Mouse (Mus musculus): ENCODE measurements around the gene Lonp2. TPM values are rescaled to one million over a fixed set of nuclear protein-coding genes. Genes with fewer than 3 reads are reported as not detected.

Lonp2 gene
- polyA plus RNA-seq, 1 experiment from 2014 or later: 83.4 TPM

- no peaks in the 10 kb centered on the region for H3K27me3 ChIP-seq (ENCODE audit: control insufficient read depth, insufficient read depth, low read length)
- H3K4me3 ChIP-seq (replicated peaks; ENCODE audit: low read length): peak within 1 kb of the TSS; percentile 96
- peak; percentile 59 for DNase-seq (ENCODE audit: low spot score)
- H3K9me3 ChIP-seq (ENCODE audit: control insufficient read depth, low read length): no peaks in the 10 kb centered on the region
- no peaks in the 10 kb centered on the region for H3K36me3 ChIP-seq (replicated peaks; ENCODE audit: control insufficient read depth, insufficient read depth)
- H3K9ac ChIP-seq: peak within 1 kb of the TSS; percentile 99
- ATAC-seq (ENCODE audit: low FRiP score): peak; percentile 72
- peaks cover 31% of the 10 kb centered on the region for H3K4me1 ChIP-seq (replicated peaks; ENCODE audit: control insufficient read depth, insufficient read depth, low read length)
- peak within 1 kb of the TSS; percentile 98 for H3K27ac ChIP-seq
- WGBS: under 1% methylated on average over 56 of the region's 88 CpGs
- peak within 1 kb of the TSS; percentile 88 for H3K4me2 ChIP-seq (replicated peaks)
Observed at GRCm38 (mm10) chr8:86745221-86745934, 121.5 kb downstream of the Lonp2 start, which contains the start of the genes Gm10638 and Siah1a. TSS of gene Gm10638 (plus strand) at chr8:86745699. TSS of gene Siah1a (minus strand) at chr8:86745934.

- Histone ChIP-seq H3K9ac (peak overlapping the region; percentile 99), H3K9me3 (ENCODE audit: control insufficient read depth, low read length) (no peaks in the 10 kb centered on the region), H3K4me1 (replicated peaks; ENCODE audit: control insufficient read depth, insufficient read depth, low read length) (peaks cover 31% of the 10 kb centered on the region), H3K4me3 (replicated peaks; ENCODE audit: low read length) (peak overlapping the region; percentile 96), H3K27me3 (ENCODE audit: control insufficient read depth, insufficient read depth, low read length) (no peaks in the 10 kb centered on the region), H3K27ac (peak overlapping the region; percentile 98), H3K4me2 (replicated peaks) (peak overlapping the region; percentile 88), H3K36me3 (replicated peaks; ENCODE audit: control insufficient read depth, insufficient read depth) (no peaks in the 10 kb centered on the region)
- peak; percentile 95 for DNase-seq (ENCODE audit: low spot score)
- 1% methylated on average over 35 of the region's 70 CpGs for WGBS
- ATAC-seq (ENCODE audit: low FRiP score): peak; percentile 89
Observed at GRCm38 (mm10) chr8:86745935-86746441, 122.1 kb downstream of the Lonp2 start.

- 3% methylated on average over 11 of the region's 11 CpGs for WGBS
- DNase-seq (ENCODE audit: low spot score) (no peak), ATAC-seq (ENCODE audit: low FRiP score) (peak; percentile 33; the same call in 1 of the 2 replicates)
- Histone ChIP-seq H3K9me3 (ENCODE audit: control insufficient read depth, low read length) (no peaks in the 10 kb centered on the region), H3K4me3 (replicated peaks; ENCODE audit: low read length) (peak overlapping the region; percentile 96), H3K36me3 (replicated peaks; ENCODE audit: control insufficient read depth, insufficient read depth) (no peaks in the 10 kb centered on the region), H3K27ac (peak overlapping the region; percentile 98), H3K4me1 (replicated peaks; ENCODE audit: control insufficient read depth, insufficient read depth, low read length) (peaks cover 31% of the 10 kb centered on the region), H3K4me2 (replicated peaks) (peak overlapping the region; percentile 88), H3K27me3 (ENCODE audit: control insufficient read depth, insufficient read depth, low read length) (no peaks in the 10 kb centered on the region), H3K9ac (peak overlapping the region; percentile 99)
Observed at GRCm38 (mm10) chr8:86746511-86746910, 122.7 kb downstream of the Lonp2 start.

GRCm38 (mm10) chr8:86749842-86750241 is 126.0 kb downstream of the Lonp2 start:
- DNase-seq (ENCODE audit: low spot score) (no peak), ATAC-seq (ENCODE audit: low FRiP score) (no peak)
- Histone ChIP-seq H3K27me3 (ENCODE audit: control insufficient read depth, insufficient read depth, low read length) (no peaks in the 10 kb centered on the region), H3K27ac (no peak overlapping the region), H3K4me2 (replicated peaks) (no peak overlapping the region), H3K9me3 (ENCODE audit: control insufficient read depth, low read length) (no peaks in the 10 kb centered on the region), H3K4me1 (replicated peaks; ENCODE audit: control insufficient read depth, insufficient read depth, low read length) (peaks cover 6% of the 10 kb centered on the region; the same call in 1 of the 2 replicates), H3K4me3 (replicated peaks; ENCODE audit: low read length) (no peak overlapping the region), H3K36me3 (replicated peaks; ENCODE audit: control insufficient read depth, insufficient read depth) (no peaks in the 10 kb centered on the region), H3K9ac (no peak overlapping the region)
- 58% methylated on average over 2 of the region's 2 CpGs for WGBS

- Histone ChIP-seq H3K36me3 (replicated peaks; ENCODE audit: control insufficient read depth, insufficient read depth) (no peaks in the 10 kb centered on the region), H3K9me3 (ENCODE audit: control insufficient read depth, low read length) (no peaks in the 10 kb centered on the region), H3K4me2 (replicated peaks) (peak overlapping the region; percentile 42), H3K9ac (peak overlapping the region; percentile 20; the same call in 1 of the 2 replicates), H3K4me3 (replicated peaks; ENCODE audit: low read length) (no peak overlapping the region), H3K27ac (no peak overlapping the region), H3K27me3 (ENCODE audit: control insufficient read depth, insufficient read depth, low read length) (no peaks in the 10 kb centered on the region), H3K4me1 (replicated peaks; ENCODE audit: control insufficient read depth, insufficient read depth, low read length) (peaks cover 7% of the 10 kb centered on the region; the same call in 1 of the 2 replicates)
- DNase-seq (ENCODE audit: low spot score) (no peak), ATAC-seq (ENCODE audit: low FRiP score) (no peak)
- WGBS: 17% methylated on average over 23 of the region's 23 CpGs
Observed at GRCm38 (mm10) chr8:86756948-86757733, 133.3 kb downstream of the Lonp2 start.

GRCm38 (mm10) chr8:86758651-86759050 is 134.8 kb downstream of the Lonp2 start:
- no peak overlapping the region for H3K4me2 ChIP-seq (replicated peaks)
- H3K27ac ChIP-seq: no peak overlapping the region
- H3K9me3 ChIP-seq (ENCODE audit: control insufficient read depth, low read length): no peaks in the 10 kb centered on the region
- H3K27me3 ChIP-seq (ENCODE audit: control insufficient read depth, insufficient read depth, low read length): no peaks in the 10 kb centered on the region
- peaks cover 7% of the 10 kb centered on the region; the same call in 1 of the 2 replicates for H3K4me1 ChIP-seq (replicated peaks; ENCODE audit: control insufficient read depth, insufficient read depth, low read length)
- H3K9ac ChIP-seq: no peak overlapping the region
- no peaks in the 10 kb centered on the region for H3K36me3 ChIP-seq (replicated peaks; ENCODE audit: control insufficient read depth, insufficient read depth)
- 87% methylated on average over 3 of the region's 3 CpGs for WGBS
- no peak for DNase-seq (ENCODE audit: low spot score)
- H3K4me3 ChIP-seq (replicated peaks; ENCODE audit: low read length): no peak overlapping the region
- no peak for ATAC-seq (ENCODE audit: low FRiP score)

GRCm38 (mm10) chr8:86759090-86759491 is 135.2 kb downstream of the Lonp2 start:
- DNase-seq (ENCODE audit: low spot score) (no peak), ATAC-seq (ENCODE audit: low FRiP score) (no peak)
- 66% methylated on average over 4 of the region's 4 CpGs for WGBS
- Histone ChIP-seq H3K36me3 (replicated peaks; ENCODE audit: control insufficient read depth, insufficient read depth) (no peaks in the 10 kb centered on the region), H3K4me3 (replicated peaks; ENCODE audit: low read length) (no peak overlapping the region), H3K9me3 (ENCODE audit: control insufficient read depth, low read length) (no peaks in the 10 kb centered on the region), H3K27ac (no peak overlapping the region), H3K9ac (no peak overlapping the region), H3K4me1 (replicated peaks; ENCODE audit: control insufficient read depth, insufficient read depth, low read length) (peaks cover 7% of the 10 kb centered on the region; the same call in 1 of the 2 replicates), H3K4me2 (replicated peaks) (no peak overlapping the region), H3K27me3 (ENCODE audit: control insufficient read depth, insufficient read depth, low read length) (no peaks in the 10 kb centered on the region)

GRCm38 (mm10) chr8:86760746-86761145 is 136.9 kb downstream of the Lonp2 start:
- 75% methylated on average over 6 of the region's 6 CpGs for WGBS
- H3K4me1 ChIP-seq (replicated peaks; ENCODE audit: control insufficient read depth, insufficient read depth, low read length): peaks cover 7% of the 10 kb centered on the region; the same call in 1 of the 2 replicates
- DNase-seq (ENCODE audit: low spot score) (no peak), ATAC-seq (ENCODE audit: low FRiP score) (no peak)
- H3K27me3 ChIP-seq (ENCODE audit: control insufficient read depth, insufficient read depth, low read length): no peaks in the 10 kb centered on the region
- no peaks in the 10 kb centered on the region for H3K36me3 ChIP-seq (replicated peaks; ENCODE audit: control insufficient read depth, insufficient read depth)
- H3K4me2 ChIP-seq (replicated peaks): no peak overlapping the region
- no peaks in the 10 kb centered on the region for H3K9me3 ChIP-seq (ENCODE audit: control insufficient read depth, low read length)
- H3K4me3 ChIP-seq (replicated peaks; ENCODE audit: low read length): no peak overlapping the region
- H3K27ac ChIP-seq: no peak overlapping the region
- no peak overlapping the region for H3K9ac ChIP-seq

GRCm38 (mm10) chr8:86762806-86763205 is 139.0 kb downstream of the Lonp2 start:
- no peak overlapping the region for H3K4me2 ChIP-seq (replicated peaks)
- DNase-seq (ENCODE audit: low spot score) (no peak), ATAC-seq (ENCODE audit: low FRiP score) (no peak)
- H3K27me3 ChIP-seq (ENCODE audit: control insufficient read depth, insufficient read depth, low read length): no peaks in the 10 kb centered on the region
- no peaks in the 10 kb centered on the region for H3K9me3 ChIP-seq (ENCODE audit: control insufficient read depth, low read length)
- no peaks in the 10 kb centered on the region for H3K4me1 ChIP-seq (replicated peaks; ENCODE audit: control insufficient read depth, insufficient read depth, low read length)
- H3K9ac ChIP-seq: no peak overlapping the region
- 59% methylated on average over 5 of the region's 5 CpGs for WGBS
- H3K27ac ChIP-seq: no peak overlapping the region
- no peak overlapping the region for H3K4me3 ChIP-seq (replicated peaks; ENCODE audit: low read length)
- H3K36me3 ChIP-seq (replicated peaks; ENCODE audit: control insufficient read depth, insufficient read depth): no peaks in the 10 kb centered on the region
